Mouse (Mus musculus) bone marrow, adult 2 months (tissue): ENCODE measurements around the gene Rex1bd. TPM values are rescaled to one million over a fixed set of nuclear protein-coding genes. Genes with fewer than 3 reads are reported as not detected.

Experiments used
- H3K27ac ChIP-seq: fragments of 200-500 bp; 2 replicates; pipeline ENCODE4 v1.5.1; 2012; ENCODE audit warnings: low read depth, mild to moderate bottlenecking, control low read depth, inconsistent platforms, low read length; ENCODE audit not compliant: control insufficient read depth, poor library complexity, insufficient read depth
- H3K4me1 ChIP-seq: fragments of 200-500 bp; 2 replicates; pipeline ENCODE4 v1.6.1; 2011; ENCODE audit warnings: low read length; ENCODE audit not compliant: control insufficient read depth, insufficient read depth
- H3K4me3 ChIP-seq: fragments of 200-500 bp; replicated peaks from 2 replicates; pipeline ENCODE3; 2011; ENCODE audit warnings: mild to moderate bottlenecking, low read depth, low read length, control low read depth; ENCODE audit not compliant: control insufficient read depth
- CTCF ChIP-seq: fragments of 200-500 bp; IDR thresholded peaks from 2 replicates; pipeline ENCODE4 v1.5.1; 2011; ENCODE audit warnings: low read length, control low read depth; ENCODE audit not compliant: control insufficient read depth, insufficient read depth
- POLR2A ChIP-seq: fragments of 200-500 bp; IDR thresholded peaks from 2 replicates; pipeline ENCODE4 v1.6.1; 2011; ENCODE audit warnings: low read depth, mild to moderate bottlenecking, control low read depth, low read length, borderline replicate concordance; ENCODE audit not compliant: control insufficient read depth
- WGBS: fragments of 180-500 bp; shearing (Covaris S2); methylation state at CpG from one replicate; pipeline ENCODE4 v1.1.7; 2018; 5-methylcytosine and 5-hydroxymethylcytosine counted together
- polyA plus RNA-seq: library from polyadenylated mRNA; stranded (reverse); fragments of >200 nt; gene quantifications from 2 replicates; pipeline ENCODE4 v1.2.4, GENCODE M21; 2011; ENCODE audit warnings: low replicate concordance; ENCODE audit not compliant: missing spikeins, insufficient read depth, insufficient read length

Rex1bd gene
- polyA plus RNA-seq, 1 experiment, result 63.6 TPM

DNA sequence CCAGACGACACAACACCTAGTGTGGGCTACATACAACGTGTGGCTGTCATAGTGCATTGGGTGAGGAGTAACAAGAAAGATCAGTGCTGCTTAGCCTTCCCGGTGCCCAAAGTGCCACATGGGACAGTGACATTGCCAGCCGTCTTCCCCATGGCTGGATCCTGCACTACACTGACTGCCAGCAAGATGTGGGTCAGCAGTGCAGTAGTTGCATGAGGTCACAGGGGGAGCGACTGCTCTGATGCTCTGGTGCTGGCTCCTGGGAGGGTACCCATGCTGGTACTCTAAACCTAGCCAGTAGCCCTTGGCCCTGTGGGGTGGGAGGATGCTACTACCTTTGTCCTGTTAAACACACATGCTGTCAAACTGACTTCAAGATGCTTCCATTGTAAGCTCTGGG is 46.4 kb downstream of the Rex1bd start:
- Histone ChIP-seq H3K27ac (no peak overlapping the region), H3K4me1 (no peaks in the 10 kb centered on the region), H3K4me3 (no peak overlapping the region)
- TF ChIP-seq CTCF (no peak), POLR2A (no peak)
- 86% methylated on average over 5 of the region's 5 CpGs for WGBS

DNA sequence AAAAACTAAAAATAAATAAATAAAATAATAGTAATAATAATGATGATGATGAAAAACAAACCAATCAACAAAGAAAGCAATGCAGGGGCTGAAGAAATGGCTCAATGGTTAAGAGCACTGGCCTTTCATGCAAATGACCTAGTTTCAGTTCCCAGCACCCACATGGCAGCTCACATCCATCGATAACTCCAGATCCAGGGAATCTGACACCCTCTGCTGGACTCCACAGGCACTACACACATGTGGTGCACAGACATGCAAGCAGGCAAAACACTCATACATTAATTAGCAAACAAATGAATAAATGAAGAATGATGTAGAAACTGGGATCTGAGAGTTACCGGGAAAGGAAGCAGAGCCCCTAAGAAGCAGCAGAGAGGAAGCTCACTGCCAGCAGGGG is 46.9 kb downstream of the Rex1bd start:
- TF ChIP-seq POLR2A (no peak), CTCF (no peak)
- Histone ChIP-seq H3K4me3 (no peak overlapping the region), H3K27ac (no peak overlapping the region), H3K4me1 (no peaks in the 10 kb centered on the region)
- WGBS, result 87% methylated on average over 2 of the region's 2 CpGs

DNA sequence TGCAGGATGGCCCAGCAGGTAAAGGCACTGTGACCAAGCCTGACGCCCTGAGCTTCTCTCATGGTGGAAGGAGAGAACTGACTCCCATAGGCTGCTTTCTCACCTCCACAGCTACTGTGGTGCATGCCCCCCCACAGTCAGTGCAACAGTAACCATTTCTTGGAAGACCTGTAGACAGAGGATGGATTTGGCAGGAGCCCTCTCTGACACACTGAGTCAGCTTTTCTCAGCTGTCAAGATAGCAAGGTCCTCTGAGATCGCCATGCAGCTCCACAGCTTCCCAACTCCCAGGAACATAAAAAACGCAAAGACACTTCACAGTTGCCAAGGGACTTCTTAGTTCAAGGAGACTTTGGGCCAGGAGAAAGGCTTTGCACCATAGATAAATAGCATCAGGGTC is 48.1 kb downstream of the Rex1bd start:
- WGBS, result 81% methylated on average over 3 of the region's 3 CpGs

GRCm38 (mm10) chr8:70457882-70458281 is 48.7 kb downstream of the Rex1bd start:
- WGBS, result 72% methylated on average over 6 of the region's 6 CpGs
- TF ChIP-seq POLR2A (no peak), CTCF (no peak)
- no peaks in the 10 kb centered on the region for H3K4me1 ChIP-seq
- H3K4me3 ChIP-seq, result no peak overlapping the region
- no peak overlapping the region for H3K27ac ChIP-seq

More for the DNA sequence above, 48.1 kb downstream of the Rex1bd start:
- no peak for TF ChIP-seq POLR2A
- no peak for TF ChIP-seq CTCF
- no peaks in the 10 kb centered on the region for H3K4me1 ChIP-seq
- H3K4me3 ChIP-seq, result no peak overlapping the region
- H3K27ac ChIP-seq, result no peak overlapping the region

- H3K4me1 ChIP-seq, result no peaks in the 10 kb centered on the region
- WGBS, result 86% methylated on average over 1 of the region's 1 CpGs
- H3K4me3 ChIP-seq, result no peak overlapping the region
- H3K27ac ChIP-seq, result no peak overlapping the region
- no peak for TF ChIP-seq POLR2A
- TF ChIP-seq CTCF, result no peak
Observed at GRCm38 (mm10) chr8:70456996-70457395, 49.6 kb downstream of the Rex1bd start.

Other genes with a start within 250 kb of the Rex1bd start
- 12.1 and 25.6 TPM in 2 replicates for gene Homer3, start 223.9 kb downstream of the Rex1bd start, polyA plus RNA-seq
- 32.3 and 33.4 TPM in 2 replicates for gene Ddx49, start 204.3 kb downstream of the Rex1bd start, polyA plus RNA-seq
- gene Cope, start 204.2 kb downstream of the Rex1bd start, polyA plus RNA-seq, result 85.8 and 91.7 TPM in 2 replicates
- not detected in 2 replicates for gene Cers1, start 191.0 kb downstream of the Rex1bd start, polyA plus RNA-seq
- not detected in 2 replicates for gene Gdf1, start 176.9 kb downstream of the Rex1bd start, polyA plus RNA-seq
- gene Upf1, start 153.5 kb downstream of the Rex1bd start, polyA plus RNA-seq, result 20.2 and 39.1 TPM in 2 replicates
- 19.6 TPM in 1 of 2 replicates, not detected in the other for gene Comp, start 133.2 kb downstream of the Rex1bd start, polyA plus RNA-seq
- 5.0 and 6.1 TPM in 2 replicates for gene Crtc1, start 67.2 kb downstream of the Rex1bd start, polyA plus RNA-seq
- gene Klhl26, start 29.8 kb downstream of the Rex1bd start, polyA plus RNA-seq, result 7.1 and 11.0 TPM in 2 replicates
- gene Tmem59l, start 19.4 kb downstream of the Rex1bd start, polyA plus RNA-seq, result 1.3 TPM in 1 of 2 replicates, not detected in the other
- gene Crlf1, start 13.6 kb downstream of the Rex1bd start, polyA plus RNA-seq, result 3.7 and 5.5 TPM in 2 replicates
- 961 and 1,100 TPM in 2 replicates for gene Uba52, start 4.0 kb upstream of the Rex1bd start, polyA plus RNA-seq
- gene Fkbp8, start 21.0 kb upstream of the Rex1bd start, polyA plus RNA-seq, result 98.7 and 181 TPM in 2 replicates
- 29.0 and 41.3 TPM in 2 replicates for gene Kxd1, start 21.2 kb upstream of the Rex1bd start, polyA plus RNA-seq
- 11.9 and 17.8 TPM in 2 replicates for gene Ell, start 32.7 kb upstream of the Rex1bd start, polyA plus RNA-seq
- 11.2 and 23.7 TPM in 2 replicates for gene Isyna1, start 87.6 kb upstream of the Rex1bd start, polyA plus RNA-seq
- gene Ssbp4, start 102.1 kb upstream of the Rex1bd start, polyA plus RNA-seq, result 45.2 and 107 TPM in 2 replicates
- 3.4 and 18.8 TPM in 2 replicates for gene Lrrc25, start 109.4 kb upstream of the Rex1bd start, polyA plus RNA-seq
- 3.1 TPM in 1 of 2 replicates, not detected in the other for gene Gdf15, start 125.7 kb upstream of the Rex1bd start, polyA plus RNA-seq
- gene Pgpep1, start 153.6 kb upstream of the Rex1bd start, polyA plus RNA-seq, result 4.3 and 21.1 TPM in 2 replicates
- 69.2 and 119 TPM in 2 replicates for gene Lsm4, start 166.5 kb upstream of the Rex1bd start, polyA plus RNA-seq
- 48.1 and 58.0 TPM in 2 replicates for gene Jund, start 192.2 kb upstream of the Rex1bd start, polyA plus RNA-seq
- 0.29 TPM in 1 of 2 replicates, not detected in the other for gene Iqcn, start 196.7 kb upstream of the Rex1bd start, polyA plus RNA-seq
- not detected in 2 replicates for gene Gm3336, start 211.8 kb upstream of the Rex1bd start, polyA plus RNA-seq
- gene Pde4c, start 217.0 kb upstream of the Rex1bd start, polyA plus RNA-seq, result 2.7 and 3.2 TPM in 2 replicates
- gene Rab3a, start 247.9 kb upstream of the Rex1bd start, polyA plus RNA-seq, result 9.7 and 13.3 TPM in 2 replicates